Mouse (Mus musculus) megakaryocyte, embryonic 14.5 days (primary cell): ENCODE measurements around the gene Ehd1.

Source experiments
- FLI1 ChIP-seq: IDR thresholded peaks from 2 replicates; pipeline ENCODE4 v1.6.1; 2012; ENCODE audit warnings: low read length, inconsistent platforms, mixed read lengths
- GATA1 ChIP-seq: IDR thresholded peaks from 3 replicates; pipeline ENCODE4 v1.6.1; 2012; ENCODE audit warnings: mixed read lengths, low read length, inconsistent platforms, borderline replicate concordance

DNA sequence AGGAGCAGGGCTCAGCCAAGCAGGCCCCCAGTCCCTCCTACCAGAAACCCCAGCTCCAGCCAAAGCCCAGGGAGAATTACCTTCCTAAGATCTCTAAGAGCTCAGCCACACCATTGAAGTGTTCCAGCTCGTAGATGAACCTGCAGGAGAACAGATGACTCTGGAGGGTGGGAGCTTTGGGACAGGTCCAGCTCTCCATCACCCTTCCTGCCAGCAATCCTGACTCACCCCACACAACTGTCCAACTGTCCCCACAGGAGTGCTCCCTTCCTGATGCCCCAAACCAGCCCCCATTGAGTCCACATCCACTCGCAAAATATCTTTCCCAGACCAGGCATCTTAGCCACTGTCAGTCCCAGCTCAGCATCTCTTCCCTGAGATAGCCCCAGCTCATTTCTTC, 45.5 kb upstream of the Ehd1 start:
- TF ChIP-seq GATA1, result no peak
- no peak for TF ChIP-seq FLI1
